Mouse (Mus musculus): ENCODE measurements around the gene Sfxn3.
"Not testable (repeated sequence)": the region's sequence is repeated elsewhere in the genome, so short reads cannot be mapped to it uniquely, and the experiment has no call there.

DNA sequence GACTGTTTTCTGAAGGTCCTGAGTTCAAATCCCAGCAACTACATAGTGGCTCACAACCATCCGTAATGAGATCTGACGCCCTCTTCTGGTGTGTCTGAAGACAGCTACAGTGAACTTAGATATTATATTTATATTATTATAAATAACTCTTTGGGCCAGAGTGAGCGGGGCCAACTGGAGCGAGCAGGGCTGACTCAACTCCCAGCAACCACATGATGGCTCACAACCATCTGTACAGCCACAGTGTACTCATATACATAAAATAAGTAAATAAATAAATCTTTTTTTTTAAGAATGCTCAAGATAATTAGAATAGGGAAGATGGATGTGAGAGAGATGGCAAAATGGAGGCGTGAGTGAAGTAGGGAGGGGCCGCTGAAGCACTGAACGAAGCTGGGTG, 9.1 kb upstream of the Sfxn3 start:
- TF ChIP-seq CTCF (IDR thresholded peaks at IDR 0.05; ENCODE audit: control insufficient read depth, insufficient read depth, insufficient read length); MYOG (IDR thresholded peaks at IDR 0.05; ENCODE audit: control insufficient read depth, extremely low read depth, insufficient read length); MAX (IDR thresholded peaks at IDR 0.05); FOSL1 (IDR thresholded peaks at IDR 0.05; ENCODE audit: insufficient read depth, low read length, poor library complexity, severe bottlenecking); USF1 (IDR thresholded peaks at IDR 0.05; ENCODE audit: low read depth); CEBPB (IDR thresholded peaks at IDR 0.05; ENCODE audit: low read depth): not testable (repeated sequence)
